Mouse (Mus musculus): ENCODE data around the gene H2-M10.6.
A peak's percentile ranks its signal among the peaks of the same experiment; 100 is the strongest.

Gene H2-M10.6

GRCm38 (mm10) chr17:36843696-36844095 lies 31.7 kb downstream of the H2-M10.6 start:
- DNase-seq, result no peak

- peak; percentile 18 for DNase-seq
Measured at GRCm38 (mm10) chr17:36844286-36844719, 32.3 kb downstream of the H2-M10.6 start.

- DNase-seq, result no peak
Measured at GRCm38 (mm10) chr17:36844725-36845124, 32.8 kb downstream of the H2-M10.6 start.

GRCm38 (mm10) chr17:36848911-36849310 lies 36.9 kb downstream of the H2-M10.6 start:
- DNase-seq, result no peak

- no peak for DNase-seq
Measured at GRCm38 (mm10) chr17:36849992-36850391, 38.0 kb downstream of the H2-M10.6 start.

GRCm38 (mm10) chr17:36851200-36851599 lies 39.2 kb downstream of the H2-M10.6 start:
- no peak for DNase-seq

DNA sequence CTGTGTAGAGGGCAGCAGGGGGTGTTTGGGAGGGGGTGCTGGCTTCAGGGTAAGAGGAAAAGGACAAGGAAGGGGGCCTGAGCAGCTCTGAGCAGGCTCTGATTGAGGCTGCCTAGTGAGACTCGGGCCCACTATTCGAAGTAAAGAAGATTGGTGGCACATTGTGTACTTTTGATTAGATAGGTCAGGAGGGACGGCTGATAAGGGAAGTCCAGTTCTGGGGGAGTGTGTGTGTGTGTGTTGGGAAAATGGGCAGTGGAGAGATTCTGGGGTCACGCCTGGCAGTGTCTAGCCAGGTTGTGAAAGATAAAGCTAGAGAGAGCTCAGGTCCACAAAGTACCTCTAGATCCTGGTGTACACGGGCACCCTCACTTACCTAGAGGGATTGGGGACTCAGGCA lies 39.7 kb downstream of the H2-M10.6 start:
- DNase-seq, result no peak

GRCm38 (mm10) chr17:36855484-36855883 lies 43.5 kb downstream of the H2-M10.6 start:
- no peak for DNase-seq

- no peak for DNase-seq
Measured at GRCm38 (mm10) chr17:36856236-36856635, 44.3 kb downstream of the H2-M10.6 start.

DNA sequence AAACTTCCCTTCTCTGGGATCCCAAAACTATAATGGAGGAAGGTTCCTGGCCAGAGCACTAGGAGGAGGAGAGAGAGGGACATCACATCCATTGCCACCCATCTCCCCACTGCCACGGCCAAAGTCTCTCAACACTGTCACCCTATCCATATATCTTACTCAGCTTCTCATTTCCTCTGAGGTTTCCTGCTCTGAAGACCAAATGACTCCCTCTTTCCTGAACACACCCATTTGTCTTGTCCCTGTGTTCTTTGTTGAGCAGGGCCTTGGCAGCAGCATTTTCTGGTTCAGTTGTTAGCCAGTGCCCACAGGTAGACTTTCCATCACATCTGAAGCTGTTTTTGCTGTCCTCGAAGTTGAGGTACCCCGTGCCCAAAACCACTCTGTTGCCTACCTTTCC lies 46.2 kb downstream of the H2-M10.6 start:
- DNase-seq, result no peak

GRCm38 (mm10) chr17:36861680-36862079 lies 49.7 kb downstream of the H2-M10.6 start:
- DNase-seq, result no peak
